Mouse (Mus musculus) forebrain, embryonic 11.5 days (tissue): ENCODE measurements around the gene Cwf19l1. TPM values are rescaled to one million over a fixed set of nuclear protein-coding genes. Genes with fewer than 3 reads are reported as not detected.

Experiments
- ATAC-seq: fragments of 200-750 bp; cut with Nextera tagmentation; replicated peaks from 2 replicates; pipeline ENCODE4 v1.8.0; 2017; ENCODE audit warnings: moderate TSS enrichment; ENCODE audit not compliant: low FRiP score
- DNase-seq: peaks from one replicate; pipeline ENCODE4 v3.0.0-alpha.2; 2017; ENCODE audit warnings: low spot score
- H3K27ac ChIP-seq: fragments of 300-500 bp; sonication (generic); 2 replicates; pipeline ENCODE4 v1.5.1; 2014; ENCODE audit warnings: low read depth, low read length
- H3K27me3 ChIP-seq: fragments of 300-500 bp; sonication (generic); 2 replicates; pipeline ENCODE4 v1.6.1; 2014; ENCODE audit warnings: mild to moderate bottlenecking, low read length, mixed read lengths; ENCODE audit not compliant: control insufficient read depth, insufficient read depth
- H3K36me3 ChIP-seq: fragments of 300-500 bp; sonication (generic); 2 replicates; pipeline ENCODE4 v1.6.1; 2014; ENCODE audit warnings: mild to moderate bottlenecking, low read length, moderate library complexity, mixed read lengths; ENCODE audit not compliant: control insufficient read depth, insufficient read depth
- H3K4me1 ChIP-seq: fragments of 300-500 bp; sonication (generic); replicated peaks from 2 replicates; pipeline ENCODE4 v1.6.1; 2014; ENCODE audit warnings: low read length, mixed read lengths; ENCODE audit not compliant: control insufficient read depth, insufficient read depth
- H3K4me2 ChIP-seq: fragments of 300-500 bp; sonication (generic); 2 replicates; pipeline ENCODE4 v1.6.1; 2014; ENCODE audit warnings: low read depth, mild to moderate bottlenecking, low read length, moderate library complexity, mixed read lengths; ENCODE audit not compliant: severe bottlenecking
- H3K4me3 ChIP-seq: fragments of 300-500 bp; sonication (generic); 2 replicates; pipeline ENCODE4 v1.5.1; 2014; ENCODE audit warnings: low read depth, low read length
- H3K9ac ChIP-seq: fragments of 300-500 bp; sonication (generic); 2 replicates; pipeline ENCODE4 v1.6.1; 2014; ENCODE audit warnings: low read length
- H3K9me3 ChIP-seq: fragments of 300-500 bp; sonication (generic); 2 replicates; pipeline ENCODE4 v1.6.1; 2016; ENCODE audit warnings: low read length, mixed read lengths; ENCODE audit not compliant: control insufficient read depth
- WGBS: fragments of 180-500 bp; shearing (Covaris S2); extraction: QIAGEN DNeasy Blood & Tissue Kit; methylation state at CpG from one replicate; pipeline ENCODE4 v1.1.7; 2014; 5-methylcytosine and 5-hydroxymethylcytosine counted together
- polyA plus RNA-seq: library from polyadenylated mRNA; unstranded; fragments of >200 nt; fragmentation: Nextera tagmentation; extraction: Ambion mirVana; gene quantifications from 2 replicates; pipeline ENCODE4 v1.2.1, GENCODE M21; 2014

Gene Cwf19l1
- polyA plus RNA-seq, 1 experiment from 2014 or later: 47.9 TPM

GRCm38 (mm10) chr19:44077024-44077423 lies 58.7 kb downstream of the Cwf19l1 start:
- Histone ChIP-seq H3K4me1 (no peaks in the 10 kb centered on the region), H3K36me3 (no peaks in the 10 kb centered on the region; the same call in 1 of the 2 replicates), H3K9ac (no peak overlapping the region), H3K4me3 (no peak overlapping the region), H3K4me2 (no peak overlapping the region), H3K9me3 (no peaks in the 10 kb centered on the region), H3K27ac (no peak overlapping the region), H3K27me3 (no peaks in the 10 kb centered on the region)
- ATAC-seq: no peak
- DNase-seq: no peak
- WGBS: 91% methylated on average over 4 of the region's 4 CpGs

GRCm38 (mm10) chr19:44076457-44076856 lies 59.2 kb downstream of the Cwf19l1 start:
- no peak for ATAC-seq
- no peaks in the 10 kb centered on the region for H3K27me3 ChIP-seq
- no peaks in the 10 kb centered on the region for H3K4me1 ChIP-seq
- no peak for DNase-seq
- H3K4me2 ChIP-seq: no peak overlapping the region
- 87% methylated on average over 9 of the region's 9 CpGs for WGBS
- no peaks in the 10 kb centered on the region; the same call in 1 of the 2 replicates for H3K36me3 ChIP-seq
- H3K4me3 ChIP-seq: no peak overlapping the region
- no peak overlapping the region for H3K9ac ChIP-seq
- no peaks in the 10 kb centered on the region for H3K9me3 ChIP-seq
- no peak overlapping the region for H3K27ac ChIP-seq

GRCm38 (mm10) chr19:44074986-44075385 lies 60.7 kb downstream of the Cwf19l1 start:
- H3K4me1 ChIP-seq: no peaks in the 10 kb centered on the region; the same call in 1 of the 2 replicates
- H3K4me3 ChIP-seq: no peak overlapping the region
- ATAC-seq: no peak
- H3K9me3 ChIP-seq: no peaks in the 10 kb centered on the region
- no peak overlapping the region for H3K27ac ChIP-seq
- H3K27me3 ChIP-seq: no peaks in the 10 kb centered on the region
- H3K4me2 ChIP-seq: no peak overlapping the region
- WGBS: 87% methylated on average over 11 of the region's 11 CpGs
- no peak for DNase-seq
- no peak overlapping the region for H3K9ac ChIP-seq
- H3K36me3 ChIP-seq: no peaks in the 10 kb centered on the region; the same call in 1 of the 2 replicates

- DNase-seq: no peak
- H3K4me1 ChIP-seq: no peaks in the 10 kb centered on the region; the same call in 1 of the 2 replicates
- H3K27me3 ChIP-seq: no peaks in the 10 kb centered on the region
- H3K9me3 ChIP-seq: no peaks in the 10 kb centered on the region
- no peak overlapping the region for H3K9ac ChIP-seq
- no peaks in the 10 kb centered on the region for H3K36me3 ChIP-seq
- 63% methylated on average over 5 of the region's 5 CpGs for WGBS
- no peak overlapping the region for H3K4me3 ChIP-seq
- no peak for ATAC-seq
- H3K27ac ChIP-seq: no peak overlapping the region
- H3K4me2 ChIP-seq: no peak overlapping the region
Observed at GRCm38 (mm10) chr19:44071166-44071565, 64.5 kb downstream of the Cwf19l1 start.

- Histone ChIP-seq H3K4me3 (peak overlapping the region; percentile 65), H3K4me1 (no peaks in the 10 kb centered on the region; the same call in 1 of the 2 replicates), H3K27me3 (no peaks in the 10 kb centered on the region), H3K9me3 (no peaks in the 10 kb centered on the region), H3K4me2 (peak overlapping the region; percentile 99), H3K36me3 (no peaks in the 10 kb centered on the region), H3K27ac (no peak overlapping the region), H3K9ac (peak overlapping the region; percentile 76)
- ATAC-seq: peak; percentile 90; the same call in 1 of the 2 replicates
- WGBS: 7% methylated on average over 4 of the region's 4 CpGs
- DNase-seq: no peak
Observed at GRCm38 (mm10) chr19:44069914-44070232, 65.8 kb downstream of the Cwf19l1 start.

- H3K4me3 ChIP-seq: peak within 1 kb of the TSS; percentile 65
- H3K27ac ChIP-seq: no peak within 1 kb of the TSS
- no peaks in the 10 kb centered on the region for H3K36me3 ChIP-seq
- DNase-seq (peak; percentile 93), ATAC-seq (peak; percentile 94)
- H3K27me3 ChIP-seq: no peaks in the 10 kb centered on the region
- peak within 1 kb of the TSS; percentile 99 for H3K4me2 ChIP-seq
- peak within 1 kb of the TSS; percentile 76 for H3K9ac ChIP-seq
- under 1% methylated on average over 67 of the region's 75 CpGs for WGBS
- H3K4me1 ChIP-seq: no peaks in the 10 kb centered on the region; the same call in 1 of the 2 replicates
- no peaks in the 10 kb centered on the region for H3K9me3 ChIP-seq
Observed at GRCm38 (mm10) chr19:44069121-44069913, 66.4 kb downstream of the Cwf19l1 start, which contains the start of gene Erlin1. Gene Erlin1 (minus strand): TSS chr19:44069785.

- Histone ChIP-seq H3K36me3 (no peaks in the 10 kb centered on the region), H3K4me1 (no peaks in the 10 kb centered on the region; the same call in 1 of the 2 replicates), H3K27me3 (no peaks in the 10 kb centered on the region), H3K9me3 (no peaks in the 10 kb centered on the region), H3K27ac (no peak overlapping the region), H3K9ac (no peak overlapping the region; the same call in 1 of the 2 replicates), H3K4me3 (no peak overlapping the region), H3K4me2 (peak overlapping the region; percentile 99; the same call in 1 of the 2 replicates)
- no peak for DNase-seq
- no peak for ATAC-seq
- 90% methylated on average over 4 of the region's 4 CpGs for WGBS
Observed at GRCm38 (mm10) chr19:44068232-44068631, 67.4 kb downstream of the Cwf19l1 start.

- no peak for ATAC-seq
- H3K9me3 ChIP-seq: no peaks in the 10 kb centered on the region
- DNase-seq: no peak
- H3K9ac ChIP-seq: no peak overlapping the region
- no peak overlapping the region for H3K4me2 ChIP-seq
- H3K4me3 ChIP-seq: no peak overlapping the region
- no peaks in the 10 kb centered on the region for H3K36me3 ChIP-seq
- H3K27ac ChIP-seq: no peak overlapping the region
- no peaks in the 10 kb centered on the region for H3K27me3 ChIP-seq
- H3K4me1 ChIP-seq: no peaks in the 10 kb centered on the region; the same call in 1 of the 2 replicates
- 83% methylated on average over 9 of the region's 9 CpGs for WGBS
Observed at GRCm38 (mm10) chr19:44067323-44068049, 68.2 kb downstream of the Cwf19l1 start.
